Mouse (Mus musculus) embryonic facial prominence, embryonic 15.5 days (tissue): Measurements from ENCODE around the gene Pdzd2. TPM values are rescaled to one million over a fixed set of nuclear protein-coding genes. Genes with fewer than 3 reads are reported as not detected.

Experiments used
- ATAC-seq: fragments of 200-750 bp; cut with Nextera tagmentation; 2 replicates; pipeline ENCODE4 v1.8.0; 2017; ENCODE audit warnings: low read depth, moderate TSS enrichment; ENCODE audit not compliant: insufficient number of reproducible peaks, low FRiP score, low TSS enrichment
- H3K27ac ChIP-seq: fragments of 300-500 bp; sonication (generic); replicated peaks from 2 replicates; pipeline ENCODE4 v1.5.1; 2015; ENCODE audit warnings: mild to moderate bottlenecking, inconsistent platforms
- H3K27me3 ChIP-seq: fragments of 300-500 bp; sonication (generic); 2 replicates; pipeline ENCODE4 v1.6.1; 2015; ENCODE audit warnings: inconsistent platforms
- H3K36me3 ChIP-seq: fragments of 300-500 bp; sonication (generic); 2 replicates; pipeline ENCODE4 v1.6.1; 2015; ENCODE audit warnings: mild to moderate bottlenecking, inconsistent platforms
- H3K4me1 ChIP-seq: fragments of 300-500 bp; sonication (generic); 2 replicates; pipeline ENCODE4 v1.6.1; 2015; ENCODE audit warnings: inconsistent platforms
- H3K4me2 ChIP-seq: fragments of 300-500 bp; sonication (generic); replicated peaks from 2 replicates; pipeline ENCODE4 v1.6.1; 2015; ENCODE audit warnings: mild to moderate bottlenecking, inconsistent platforms
- H3K4me3 ChIP-seq: fragments of 300-500 bp; sonication (generic); replicated peaks from 2 replicates; pipeline ENCODE4 v1.5.1; 2015; ENCODE audit warnings: mild to moderate bottlenecking, inconsistent platforms
- H3K9ac ChIP-seq: fragments of 300-500 bp; sonication (generic); 2 replicates; pipeline ENCODE4 v1.6.1; 2015; ENCODE audit warnings: inconsistent platforms
- H3K9me3 ChIP-seq: fragments of 300-500 bp; sonication (generic); replicated peaks from 2 replicates; pipeline ENCODE4 v1.6.1; 2016; ENCODE audit warnings: inconsistent platforms
- WGBS: fragments of 180-500 bp; shearing (Covaris S2); methylation state at CpG from one replicate; pipeline ENCODE4 v1.1.7; 2015; 5-methylcytosine and 5-hydroxymethylcytosine counted together
- polyA plus RNA-seq: library from polyadenylated mRNA; unstranded; fragments of >200 nt; fragmentation: Nextera tagmentation; extraction: Ambion mirVana; gene quantifications from 2 replicates; pipeline ENCODE4 v1.2.1, GENCODE M21; 2015

The Pdzd2 gene
- polyA plus RNA-seq, 1 experiment from 2014 or later, result 43.7 TPM

- Histone ChIP-seq H3K4me2 (no peak overlapping the region), H3K27ac (no peak overlapping the region), H3K4me3 (no peak overlapping the region), H3K9ac (no peak overlapping the region), H3K27me3 (no peaks in the 10 kb centered on the region), H3K4me1 (peaks cover 10% of the 10 kb centered on the region; the same call in 1 of the 2 replicates), H3K9me3 (no peaks in the 10 kb centered on the region; the same call in 1 of the 2 replicates), H3K36me3 (no peaks in the 10 kb centered on the region)
- peak; percentile 39; the same call in 1 of the 2 replicates for ATAC-seq
- WGBS, result 43% methylated on average over 7 of the region's 7 CpGs
These were observed 117.6 kb downstream of the Pdzd2 start for GRCm38 (mm10) chr15:12622093-12622643.

- no peak overlapping the region for H3K27ac ChIP-seq
- no peak overlapping the region for H3K4me3 ChIP-seq
- H3K9ac ChIP-seq, result no peak overlapping the region
- peaks cover 6% of the 10 kb centered on the region; the same call in 1 of the 2 replicates for H3K4me1 ChIP-seq
- no peak for ATAC-seq
- 81% methylated on average over 8 of the region's 8 CpGs for WGBS
- H3K36me3 ChIP-seq, result no peaks in the 10 kb centered on the region
- no peaks in the 10 kb centered on the region for H3K27me3 ChIP-seq
- no peak overlapping the region for H3K4me2 ChIP-seq
- H3K9me3 ChIP-seq, result no peaks in the 10 kb centered on the region; the same call in 1 of the 2 replicates
These were observed 120.5 kb downstream of the Pdzd2 start for GRCm38 (mm10) chr15:12619273-12619672.

- no peak for ATAC-seq
- peaks cover 12% of the 10 kb centered on the region; the same call in 1 of the 2 replicates for H3K4me1 ChIP-seq
- WGBS, result 63% methylated on average over 11 of the region's 11 CpGs
These were observed 122.1 kb downstream of the Pdzd2 start for GRCm38 (mm10) chr15:12617651-12618050.

GRCm38 (mm10) chr15:12617220-12617619, 122.5 kb downstream of the Pdzd2 start:
- Histone ChIP-seq H3K36me3 (no peaks in the 10 kb centered on the region), H3K4me2 (no peak overlapping the region), H3K4me3 (no peak overlapping the region), H3K4me1 (peaks cover 12% of the 10 kb centered on the region; the same call in 1 of the 2 replicates), H3K27me3 (no peaks in the 10 kb centered on the region), H3K27ac (no peak overlapping the region), H3K9me3 (no peaks in the 10 kb centered on the region), H3K9ac (no peak overlapping the region)
- 73% methylated on average over 8 of the region's 8 CpGs for WGBS
- no peak for ATAC-seq

More at GRCm38 (mm10) chr15:12617651-12618050, 122.1 kb downstream of the Pdzd2 start:
- no peaks in the 10 kb centered on the region for H3K36me3 ChIP-seq
- H3K9ac ChIP-seq, result no peak overlapping the region
- no peaks in the 10 kb centered on the region for H3K27me3 ChIP-seq
- no peak overlapping the region for H3K4me3 ChIP-seq
- H3K27ac ChIP-seq, result no peak overlapping the region
- H3K9me3 ChIP-seq, result no peaks in the 10 kb centered on the region
- no peak overlapping the region for H3K4me2 ChIP-seq

GRCm38 (mm10) chr15:12614944-12615878, 124.5 kb downstream of the Pdzd2 start:
- WGBS, result 63% methylated on average over 20 of the region's 20 CpGs

GRCm38 (mm10) chr15:12614011-12614410, 125.7 kb downstream of the Pdzd2 start:
- Histone ChIP-seq H3K4me2 (no peak overlapping the region), H3K9ac (no peak overlapping the region), H3K4me3 (no peak overlapping the region), H3K36me3 (no peaks in the 10 kb centered on the region), H3K4me1 (peaks cover 12% of the 10 kb centered on the region; the same call in 1 of the 2 replicates), H3K27me3 (no peaks in the 10 kb centered on the region), H3K9me3 (no peaks in the 10 kb centered on the region), H3K27ac (no peak overlapping the region)
- 40% methylated on average over 9 of the region's 9 CpGs for WGBS
- no peak for ATAC-seq

More at GRCm38 (mm10) chr15:12614944-12615878, 124.5 kb downstream of the Pdzd2 start:
- Histone ChIP-seq H3K9me3 (no peaks in the 10 kb centered on the region), H3K36me3 (no peaks in the 10 kb centered on the region), H3K4me2 (no peak overlapping the region), H3K27me3 (no peaks in the 10 kb centered on the region), H3K4me3 (no peak overlapping the region), H3K9ac (no peak overlapping the region), H3K4me1 (peaks cover 12% of the 10 kb centered on the region; the same call in 1 of the 2 replicates), H3K27ac (no peak overlapping the region)
- ATAC-seq, result no peak

- Histone ChIP-seq H3K27me3 (no peaks in the 10 kb centered on the region), H3K4me3 (no peak overlapping the region), H3K9ac (no peak overlapping the region), H3K4me2 (no peak overlapping the region), H3K9me3 (no peaks in the 10 kb centered on the region), H3K27ac (no peak overlapping the region), H3K36me3 (no peaks in the 10 kb centered on the region), H3K4me1 (peaks cover 12% of the 10 kb centered on the region; the same call in 1 of the 2 replicates)
- WGBS, result 71% methylated on average over 7 of the region's 7 CpGs
- ATAC-seq, result no peak
These were observed 126.6 kb downstream of the Pdzd2 start for GRCm38 (mm10) chr15:12612944-12613675.

GRCm38 (mm10) chr15:12608090-12608489, 131.6 kb downstream of the Pdzd2 start:
- H3K27ac ChIP-seq, result 0 out of 2 replicates have a peak overlapping the region, but pooled peaks have one; percentile 48
- WGBS, result 68% methylated on average over 6 of the region's 6 CpGs
- H3K4me3 ChIP-seq, result no peak overlapping the region
- no peaks in the 10 kb centered on the region for H3K36me3 ChIP-seq
- no peaks in the 10 kb centered on the region for H3K27me3 ChIP-seq
- no peak overlapping the region for H3K4me2 ChIP-seq
- H3K9me3 ChIP-seq, result no peaks in the 10 kb centered on the region
- H3K4me1 ChIP-seq, result peaks cover 16% of the 10 kb centered on the region
- no peak overlapping the region for H3K9ac ChIP-seq
- no peak for ATAC-seq

GRCm38 (mm10) chr15:12606306-12606705, 133.4 kb downstream of the Pdzd2 start:
- 66% methylated on average over 9 of the region's 9 CpGs for WGBS
- Histone ChIP-seq H3K27me3 (no peaks in the 10 kb centered on the region), H3K4me3 (no peak overlapping the region), H3K9ac (no peak overlapping the region), H3K27ac (no peak overlapping the region; the same call in 1 of the 2 replicates), H3K4me2 (no peak overlapping the region), H3K9me3 (no peaks in the 10 kb centered on the region), H3K4me1 (peaks cover 16% of the 10 kb centered on the region), H3K36me3 (no peaks in the 10 kb centered on the region)
- ATAC-seq, result peak; percentile 36; the same call in 1 of the 2 replicates

GRCm38 (mm10) chr15:12605239-12605993, 134.3 kb downstream of the Pdzd2 start:
- 41% methylated on average over 10 of the region's 10 CpGs for WGBS
- H3K27ac ChIP-seq, result peak overlapping the region; percentile 76
- H3K9me3 ChIP-seq, result no peaks in the 10 kb centered on the region
- peak; percentile 68 for ATAC-seq
- no peak overlapping the region for H3K9ac ChIP-seq
- H3K4me2 ChIP-seq, result peak overlapping the region; percentile 6; the same call in 1 of the 2 replicates
- no peaks in the 10 kb centered on the region for H3K27me3 ChIP-seq
- peaks cover 16% of the 10 kb centered on the region for H3K4me1 ChIP-seq
- H3K4me3 ChIP-seq, result no peak overlapping the region
- no peaks in the 10 kb centered on the region for H3K36me3 ChIP-seq
